Mouse (Mus musculus) heart, postnatal 0 days (tissue): ENCODE data around the gene Cdc45. TPM values are rescaled to one million over a fixed set of nuclear protein-coding genes. Genes with fewer than 3 reads are reported as not detected.

Experiments used
- ATAC-seq: fragments of 200-750 bp; cut with Nextera tagmentation; 2 replicates; pipeline ENCODE4 v1.8.0; 2017; ENCODE audit warnings: low read depth, moderate number of reproducible peaks, moderate library complexity; ENCODE audit not compliant: insufficient read depth
- DNase-seq: peaks from one replicate; pipeline ENCODE4 v3.0.0-alpha.2; 2016; ENCODE audit warnings: low spot score
- H3K27ac ChIP-seq: fragments of 300-500 bp; sonication (generic); 2 replicates; pipeline ENCODE4 v1.5.1; 2014; ENCODE audit warnings: low read depth, mild to moderate bottlenecking
- H3K27me3 ChIP-seq: fragments of 300-500 bp; sonication (generic); 2 replicates; pipeline ENCODE4 v1.6.1; 2014; ENCODE audit warnings: low read length, mixed read lengths; ENCODE audit not compliant: control insufficient read depth, insufficient read depth
- H3K36me3 ChIP-seq: fragments of 300-500 bp; sonication (generic); replicated peaks from 2 replicates; pipeline ENCODE4 v1.6.1; 2014; ENCODE audit warnings: low read length, mixed read lengths; ENCODE audit not compliant: control insufficient read depth, insufficient read depth
- H3K4me1 ChIP-seq: fragments of 300-500 bp; sonication (generic); 2 replicates; pipeline ENCODE4 v1.6.1; 2014; ENCODE audit warnings: antibody characterized with exemption; ENCODE audit not compliant: control insufficient read depth, insufficient read depth
- H3K4me2 ChIP-seq: fragments of 300-500 bp; sonication (generic); 2 replicates; pipeline ENCODE4 v1.6.1; 2014; ENCODE audit warnings: low read depth, mild to moderate bottlenecking, low read length, moderate library complexity
- H3K4me3 ChIP-seq: fragments of 300-500 bp; sonication (generic); 2 replicates; pipeline ENCODE4 v1.5.1; 2014; ENCODE audit warnings: low read depth, low read length
- H3K9ac ChIP-seq: fragments of 300-500 bp; sonication (generic); replicated peaks from 2 replicates; pipeline ENCODE4 v1.6.1; 2014; ENCODE audit warnings: low read depth, low read length, mixed read lengths
- H3K9me3 ChIP-seq: fragments of 300-500 bp; sonication (generic); replicated peaks from 2 replicates; pipeline ENCODE4 v1.6.1; 2016; ENCODE audit warnings: low read length; ENCODE audit not compliant: control insufficient read depth
- CTCF ChIP-seq: IDR thresholded peaks from 2 replicates; pipeline ENCODE4 v1.5.1; 2016; ENCODE audit warnings: antibody characterized with exemption, control low read depth, low read depth
- EP300 ChIP-seq: IDR thresholded peaks from 2 replicates; pipeline ENCODE4 v1.6.1; 2016; ENCODE audit warnings: antibody characterized with exemption, low read depth
- WGBS: fragments of 180-500 bp; shearing (Covaris S2); extraction: QIAGEN DNeasy Blood & Tissue Kit; methylation state at CpG from one replicate; pipeline ENCODE4 v1.1.7; 2014; 5-methylcytosine and 5-hydroxymethylcytosine counted together
- polyA plus RNA-seq: library from polyadenylated mRNA; unstranded; fragments of >200 nt; fragmentation: Nextera tagmentation; extraction: Ambion mirVana; gene quantifications from 2 replicates; pipeline ENCODE4 v1.2.1, GENCODE M21; 2015
- total RNA-seq: library from RNA; depleted of rRNA; stranded (reverse); fragments of >200 nt; gene quantifications from 2 replicates; pipeline ENCODE4 v1.2.3, GENCODE M21; 2014; ENCODE audit warnings: low replicate concordance

The Cdc45 gene
- total and polyA plus RNA-seq, 2 experiments from 2014 or later, result 10.3 to 16.3 TPM

GRCm38 (mm10) chr16:18788627-18789406 is 23.0 kb downstream of the Cdc45 start:
- H3K27ac ChIP-seq, result no peak overlapping the region
- TF ChIP-seq EP300 (no peak), CTCF (no peak)
- whole genome bisulfite sequencing, result 72% methylated on average over 10 of the region's 10 CpGs
- no peaks in the 10 kb centered on the region for H3K27me3 ChIP-seq
- H3K9me3 ChIP-seq, result no peaks in the 10 kb centered on the region
- DNase-seq, result no peak
- H3K9ac ChIP-seq, result no peak overlapping the region
- no peak overlapping the region for H3K4me3 ChIP-seq
- no peaks in the 10 kb centered on the region for H3K4me1 ChIP-seq
- H3K4me2 ChIP-seq, result no peak overlapping the region
- ATAC-seq, result no peak
- peaks cover 65% of the 10 kb centered on the region for H3K36me3 ChIP-seq

- Histone ChIP-seq H3K9ac (no peak overlapping the region), H3K4me3 (no peak overlapping the region), H3K27me3 (no peaks in the 10 kb centered on the region), H3K36me3 (peaks cover 74% of the 10 kb centered on the region), H3K9me3 (no peaks in the 10 kb centered on the region), H3K4me1 (no peaks in the 10 kb centered on the region), H3K27ac (no peak overlapping the region), H3K4me2 (no peak overlapping the region)
- ATAC-seq (no peak), DNase-seq (no peak)
- WGBS, result 88% methylated on average over 10 of the region's 10 CpGs
- TF ChIP-seq EP300 (no peak), CTCF (no peak)
Observed at GRCm38 (mm10) chr16:18786652-18787051, 25.1 kb downstream of the Cdc45 start.

GRCm38 (mm10) chr16:18785485-18785884 is 26.3 kb downstream of the Cdc45 start:
- WGBS, result 51% methylated on average over 1 of the region's 1 CpGs
- no peak overlapping the region for H3K4me3 ChIP-seq
- no peak overlapping the region for H3K4me2 ChIP-seq
- no peak for DNase-seq
- peaks cover 66% of the 10 kb centered on the region for H3K36me3 ChIP-seq
- no peak overlapping the region for H3K27ac ChIP-seq
- no peaks in the 10 kb centered on the region for H3K9me3 ChIP-seq
- TF ChIP-seq CTCF, result no peak
- TF ChIP-seq EP300, result no peak
- H3K4me1 ChIP-seq, result no peaks in the 10 kb centered on the region
- no peak overlapping the region for H3K9ac ChIP-seq
- no peaks in the 10 kb centered on the region for H3K27me3 ChIP-seq
- ATAC-seq, result no peak

GRCm38 (mm10) chr16:18785025-18785424 is 26.8 kb downstream of the Cdc45 start:
- Histone ChIP-seq H3K4me3 (no peak overlapping the region), H3K9me3 (no peaks in the 10 kb centered on the region), H3K27me3 (no peaks in the 10 kb centered on the region), H3K27ac (no peak overlapping the region), H3K4me1 (no peaks in the 10 kb centered on the region), H3K4me2 (no peak overlapping the region), H3K36me3 (peaks cover 62% of the 10 kb centered on the region), H3K9ac (no peak overlapping the region)
- DNase-seq (no peak), ATAC-seq (no peak)
- WGBS, result 88% methylated on average over 7 of the region's 7 CpGs
- TF ChIP-seq CTCF, result no peak
- TF ChIP-seq EP300, result no peak

GRCm38 (mm10) chr16:18781810-18782209 is 30.0 kb downstream of the Cdc45 start:
- no peak overlapping the region for H3K9ac ChIP-seq
- WGBS, result 80% methylated on average over 10 of the region's 10 CpGs
- H3K4me2 ChIP-seq, result no peak overlapping the region
- H3K4me1 ChIP-seq, result no peaks in the 10 kb centered on the region
- peaks cover 21% of the 10 kb centered on the region for H3K27me3 ChIP-seq
- no peak for DNase-seq
- TF ChIP-seq CTCF, result no peak
- TF ChIP-seq EP300, result no peak
- H3K4me3 ChIP-seq, result no peak overlapping the region
- no peaks in the 10 kb centered on the region for H3K9me3 ChIP-seq
- ATAC-seq, result no peak
- no peak overlapping the region for H3K27ac ChIP-seq
- H3K36me3 ChIP-seq, result peaks cover 42% of the 10 kb centered on the region
